Comparison of ENCODE assay signal across 12 mouse cellular contexts in genomic region chr1:55185718-55186117, GRCm38 (mm10). TPM values are rescaled to one million over a fixed set of nuclear protein-coding genes. Genes with fewer than 3 reads are reported as not detected.
DNase-seq lines count a peak whose midpoint lies in the region; ATAC-seq and TF ChIP-seq lines count a peak whose summit lies in the region.
"Had no signal": no experiment of that assay in that cellular context is flagged by ENCODE, and none has a peak within 500 bp of the region (broad histone marks: within the 10 kb centered on the region; RNA-seq: fewer than 3 reads in every experiment).

No protein-coding gene starts in this region.

- TF ChIP-seq POLR2A in heart, adult 2 months (IDR thresholded peaks at IDR 0.05; ENCODE audit: insufficient read depth, low read depth, low read length): no peak
- TF ChIP-seq POLR2A in MEL (IDR thresholded peaks at IDR 0.05; ENCODE audit: control insufficient read depth in 1 of 2, insufficient read depth in 1 of 2, low read depth in 1 of 2, low read length in 2 of 2, poor library complexity in 1 of 2): no peak

- H3K36me3 ChIP-seq in heart, adult 2 months (ENCODE audit: control insufficient read depth, insufficient read depth, low read length): no peaks in the 10 kb centered on the region
- H3K36me3 ChIP-seq in lung, embryonic 14.5 days (ENCODE audit: insufficient read depth): peaks cover 15% of the 10 kb centered on the region; the same call in 1 of the 2 replicates
- no peaks in the 10 kb centered on the region for H3K36me3 ChIP-seq in MEL (ENCODE audit: control insufficient read depth in 1 of 2, insufficient read depth in 2 of 2, low read length in 2 of 2)
- peaks cover 2% of the 10 kb centered on the region; the same call in 1 of the 2 replicates for H3K36me3 ChIP-seq in forebrain, embryonic 15.5 days

- H3K9ac ChIP-seq in heart, adult 2 months (ENCODE audit: low read depth, low read length): no peak overlapping the region
- no peak overlapping the region for H3K9ac ChIP-seq in lung, embryonic 14.5 days
- H3K9ac ChIP-seq in MEL (ENCODE audit: control insufficient read depth, low read depth, low read length, poor library complexity, severe bottlenecking): no peak overlapping the region
- H3K9ac ChIP-seq in forebrain, embryonic 15.5 days (replicated peaks): no peak overlapping the region
- H3K9ac ChIP-seq: limb, embryonic 12.5 days had no signal

- H3K79me2 ChIP-seq in heart, adult 2 months (replicated peaks; ENCODE audit: control insufficient read depth, insufficient read depth, low read length): no peaks in the 10 kb centered on the region
- H3K79me2 ChIP-seq in MEL (ENCODE audit: control insufficient read depth, insufficient read depth, low read length, poor library complexity): no peaks in the 10 kb centered on the region

- H3K4me1 ChIP-seq in heart, adult 2 months (ENCODE audit: control insufficient read depth, insufficient read depth, low read length): no peaks in the 10 kb centered on the region
- no peaks in the 10 kb centered on the region for H3K4me1 ChIP-seq in lung, embryonic 14.5 days (ENCODE audit: insufficient read depth)
- H3K4me1 ChIP-seq in MEL (ENCODE audit: control insufficient read depth in 1 of 2, insufficient read depth in 2 of 2, low read length in 2 of 2): no peaks in the 10 kb centered on the region
- no peaks in the 10 kb centered on the region for H3K4me1 ChIP-seq in forebrain, embryonic 15.5 days
- H3K4me1 ChIP-seq: heart, embryonic 10.5 days had no signal

- H3K27ac ChIP-seq in heart, adult 2 months: no peak overlapping the region
- H3K27ac ChIP-seq in lung, embryonic 14.5 days (ENCODE audit: low read depth): no peak overlapping the region
- no peak overlapping the region for H3K27ac ChIP-seq in MEL (ENCODE audit: control insufficient read depth, low read depth, low read length)
- H3K27ac ChIP-seq in forebrain, embryonic 15.5 days (replicated peaks): no peak overlapping the region
- H3K27ac ChIP-seq: heart, embryonic 10.5 days; limb, embryonic 12.5 days; macrophage had no signal

- H3K27me3 ChIP-seq in heart, adult 2 months (ENCODE audit: control insufficient read depth, insufficient read depth, low read length): no peaks in the 10 kb centered on the region
- H3K27me3 ChIP-seq in lung, embryonic 14.5 days (ENCODE audit: insufficient read depth, low read length): no peaks in the 10 kb centered on the region
- no peaks in the 10 kb centered on the region for H3K27me3 ChIP-seq in MEL (ENCODE audit: control insufficient read depth in 1 of 2, insufficient read depth in 2 of 2, low read length in 2 of 2)
- H3K27me3 ChIP-seq in forebrain, embryonic 15.5 days: no peaks in the 10 kb centered on the region
- H3K27me3 ChIP-seq: limb, embryonic 12.5 days had no signal

- no peak overlapping the region for H3K4me2 ChIP-seq in lung, embryonic 14.5 days
- H3K4me2 ChIP-seq in forebrain, embryonic 15.5 days (replicated peaks): no peak overlapping the region
- H3K4me2 ChIP-seq: limb, embryonic 12.5 days had no signal

- ATAC-seq in lung, embryonic 14.5 days (ENCODE audit: insufficient read depth): no peak
- ATAC-seq in megakaryocyte progenitor cell, adult 5-6 weeks (replicated peaks; ENCODE audit: poor library complexity): peak; percentile 58
- ATAC-seq in forebrain, embryonic 15.5 days (replicated peaks): no peak

- 87% methylated on average over 6 of the region's 6 CpGs for WGBS in heart, adult 2 months
- WGBS in lung, embryonic 14.5 days: 82% methylated on average over 6 of the region's 6 CpGs
- WGBS in forebrain, embryonic 15.5 days: 86% methylated on average over 6 of the region's 6 CpGs

- TF ChIP-seq EP300 in heart, adult 2 months (IDR thresholded peaks at IDR 0.05; ENCODE audit: insufficient read depth, low read depth, low read length): no peak
- no peak for TF ChIP-seq EP300 in MEL (IDR thresholded peaks at IDR 0.05; ENCODE audit: low read depth in 1 of 2, low read length in 2 of 2)

- TF ChIP-seq CTCF in heart, adult 2 months (IDR thresholded peaks at IDR 0.05): peak; percentile 50
- TF ChIP-seq CTCF in lung, embryonic 14.5 days (IDR thresholded peaks at IDR 0.05; ENCODE audit: low read depth): peak; percentile 16; the same call in 1 of the 2 replicates
- TF ChIP-seq CTCF in MEL (IDR thresholded peaks at IDR 0.05 in 2 of 3, conservative IDR thresholded peaks at IDR 0.05 in 1 of 3; ENCODE audit: control insufficient read depth in 1 of 3, insufficient read depth in 1 of 3, low read depth in 2 of 3, low read length in 3 of 3, poor library complexity in 1 of 3, severe bottlenecking in 1 of 3): peak; percentile 23 to 55 (median 33); a peak in 5 of 6 replicates

- intact Hi-C loops in heart, adult 2 months (cut with DNase I): no loop called here

- TF ChIP-seq RAD21 in MEL (IDR thresholded peaks at IDR 0.05; ENCODE audit: low read depth, low read length): peak; percentile 49

- no peaks in the 10 kb centered on the region for H3K9me3 ChIP-seq in lung, embryonic 14.5 days (ENCODE audit: low read depth, low read length)
- H3K9me3 ChIP-seq in MEL (replicated peaks; ENCODE audit: insufficient read depth, low read length): no peaks in the 10 kb centered on the region
- no peaks in the 10 kb centered on the region for H3K9me3 ChIP-seq in forebrain, embryonic 15.5 days
- H3K9me3 ChIP-seq: heart, embryonic 10.5 days had no signal

- DNase-seq in heart, adult 2 months: no peak
- DNase-seq in heart, adult 9 months (ENCODE audit: low spot score in 2 of 2): no peak
- no peak for DNase-seq in lung, embryonic 14.5 days
- no peak for DNase-seq in lung, adult 18-20 months
- peak; percentile 48 for DNase-seq in MEL (ENCODE audit: low read depth, low spot score)
- DNase-seq in urinary bladder, postnatal 4 days (ENCODE audit: low spot score in 2 of 2): no peak
- DNase-seq: kidney, adult 9 months had no signal

- H3K4me3 ChIP-seq in heart, adult 2 months: no peak overlapping the region
- H3K4me3 ChIP-seq in lung, embryonic 14.5 days (ENCODE audit: low read depth, low read length): no peak overlapping the region
- H3K4me3 ChIP-seq in MEL (ENCODE audit: control insufficient read depth in 1 of 2, insufficient read depth in 1 of 2, low read depth in 2 of 2, low read length in 2 of 2): no peak overlapping the region
- no peak overlapping the region for H3K4me3 ChIP-seq in forebrain, embryonic 15.5 days
- H3K4me3 ChIP-seq: heart, embryonic 10.5 days; limb, embryonic 12.5 days had no signal

TF ChIP-seq in MEL, 35 proteins besides CTCF, POLR2A, EP300 and RAD21:
- TF ChIP-seq CHD2 (IDR thresholded peaks at IDR 0.05; ENCODE audit: low read length): no peak
- peak; percentile 36 for TF ChIP-seq ZC3H11A (IDR thresholded peaks at IDR 0.05; ENCODE audit: low read depth, low read length)
- TF ChIP-seq SMC3 (IDR thresholded peaks at IDR 0.05; ENCODE audit: low read depth, low read length): peak; percentile 54
TF ChIP-seq in MEL: peak in this region for 2.

RNA-seq across cellular contexts. Expression of gene Rftn2, which starts 40.9 kb away (rescaled TPM):
- 10 to 100 TPM; 12.1 to 12.8 TPM for total RNA-seq in heart, adult 2 months (2021)
- 2.7 and 6.4 TPM in 2 replicates for polyA plus RNA-seq in heart, adult 2 months (2012; rRNA removed)
- polyA plus RNA-seq in lung, embryonic 14.5 days (2014; fragmentation: Nextera tagmentation; extraction: Ambion mirVana): 12.1 and 12.6 TPM in 2 replicates
- not detected in 2 replicates for total RNA-seq in MEL (2012; rRNA removed)
- under 1 TPM in 1 of 2 experiments, not detected in 1; 0.01 TPM for polyA plus RNA-seq in MEL (2012; ENCODE audit: insufficient read depth in 1 of 2, insufficient read length in 2 of 2, low read depth in 1 of 2, low replicate concordance in 2 of 2, missing spikeins in 1 of 2)
- total RNA-seq in megakaryocyte progenitor cell, adult 5-6 weeks (2015): 0.71 and 0.86 TPM in 2 replicates
- 1.3 and 2.5 TPM in 2 replicates for total RNA-seq in megakaryocyte progenitor cell, adult 5-6 weeks (2017)
- 12.7 and 13.4 TPM in 2 replicates for polyA plus RNA-seq in forebrain, embryonic 15.5 days (2015; fragmentation: Nextera tagmentation; extraction: Ambion mirVana)

RNA-seq across cellular contexts. Expression of gene Mars2, which starts 51.3 kb away (rescaled TPM):
- total RNA-seq in heart, adult 2 months (2021): 1 to 10 TPM; 5.0 to 5.3 TPM
- polyA plus RNA-seq in heart, adult 2 months (2012; rRNA removed): 2.0 and 3.6 TPM in 2 replicates
- 2.9 and 3.3 TPM in 2 replicates for polyA plus RNA-seq in lung, embryonic 14.5 days (2014; fragmentation: Nextera tagmentation; extraction: Ambion mirVana)
- 6.6 and 7.6 TPM in 2 replicates for total RNA-seq in MEL (2012; rRNA removed)
- 10 to 100 TPM in 1 of 2 experiments, 1 to 10 TPM in 1; 6.0 to 12.8 TPM for polyA plus RNA-seq in MEL (2012; ENCODE audit: insufficient read depth in 1 of 2, insufficient read length in 2 of 2, low read depth in 1 of 2, low replicate concordance in 2 of 2, missing spikeins in 1 of 2)
- 6.8 and 8.2 TPM in 2 replicates for total RNA-seq in megakaryocyte progenitor cell, adult 5-6 weeks (2015)
- 8.5 and 10.4 TPM in 2 replicates for total RNA-seq in megakaryocyte progenitor cell, adult 5-6 weeks (2017)
- 4.3 and 4.4 TPM in 2 replicates for polyA plus RNA-seq in forebrain, embryonic 15.5 days (2015; fragmentation: Nextera tagmentation; extraction: Ambion mirVana)

RNA-seq across cellular contexts. Expression of gene Mob4, which starts 54.7 kb away (rescaled TPM):
- total RNA-seq in heart, adult 2 months (2021): 10 to 100 TPM; 27.8 to 32.0 TPM
- 11.1 and 22.3 TPM in 2 replicates for polyA plus RNA-seq in heart, adult 2 months (2012; rRNA removed)
- polyA plus RNA-seq in lung, embryonic 14.5 days (2014; fragmentation: Nextera tagmentation; extraction: Ambion mirVana): 141 TPM in 2 replicates
- 20.7 and 22.0 TPM in 2 replicates for total RNA-seq in MEL (2012; rRNA removed)
- 10 to 100 TPM; 26.6 to 62.1 TPM for polyA plus RNA-seq in MEL (2012; ENCODE audit: insufficient read depth in 1 of 2, insufficient read length in 2 of 2, low read depth in 1 of 2, low replicate concordance in 2 of 2, missing spikeins in 1 of 2)
- total RNA-seq in megakaryocyte progenitor cell, adult 5-6 weeks (2015): 50.1 and 52.7 TPM in 2 replicates
- total RNA-seq in megakaryocyte progenitor cell, adult 5-6 weeks (2017): 35.1 and 37.7 TPM in 2 replicates
- 175 and 182 TPM in 2 replicates for polyA plus RNA-seq in forebrain, embryonic 15.5 days (2015; fragmentation: Nextera tagmentation; extraction: Ambion mirVana)
